Mouse (Mus musculus) heart, embryonic 10.5 days (tissue): ENCODE data around the gene Unc45b. TPM values are rescaled to one million over a fixed set of nuclear protein-coding genes. Genes with fewer than 3 reads are reported as not detected.
"Not testable (repeated sequence)": the region's sequence is repeated elsewhere in the genome, so short reads cannot be mapped to it uniquely, and the experiment has no call there.

Experiments used
- DNase-seq: peaks from one replicate; pipeline ENCODE4 v3.0.0-alpha.2; 2017; ENCODE audit warnings: low spot score
- H3K27ac ChIP-seq: fragments of 300-500 bp; sonication (generic); 2 replicates; pipeline ENCODE4 v1.5.1; 2016; ENCODE audit warnings: mild to moderate bottlenecking
- H3K27me3 ChIP-seq: fragments of 300-500 bp; sonication (generic); 2 replicates; pipeline ENCODE4 v1.6.1; 2016; ENCODE audit warnings: mild to moderate bottlenecking; ENCODE audit not compliant: poor library complexity, insufficient read depth, severe bottlenecking
- H3K36me3 ChIP-seq: fragments of 300-500 bp; sonication (generic); 2 replicates; pipeline ENCODE4 v1.6.1; 2016; ENCODE audit warnings: mild to moderate bottlenecking, moderate library complexity
- H3K4me1 ChIP-seq: fragments of 300-500 bp; sonication (generic); 2 replicates; pipeline ENCODE4 v1.6.1; 2016; ENCODE audit warnings: mild to moderate bottlenecking
- H3K4me3 ChIP-seq: fragments of 300-500 bp; sonication (generic); 2 replicates; pipeline ENCODE4 v1.5.1; 2016; ENCODE audit warnings: mild to moderate bottlenecking, moderate library complexity
- H3K9me3 ChIP-seq: fragments of 300-500 bp; sonication (generic); 2 replicates; pipeline ENCODE4 v1.6.1; 2016; ENCODE audit warnings: mild to moderate bottlenecking, moderate library complexity
- WGBS: fragments of 180-500 bp; shearing (Covaris S2); methylation state at CpG from one replicate; pipeline ENCODE4 v1.1.7; 2016; 5-methylcytosine and 5-hydroxymethylcytosine counted together
- polyA plus RNA-seq: library from polyadenylated mRNA; unstranded; fragments of >200 nt; fragmentation: Nextera tagmentation; extraction: Ambion mirVana; gene quantifications from 2 replicates; pipeline ENCODE4 v1.2.1, GENCODE M21; 2016

The Unc45b gene
- polyA plus RNA-seq, 1 experiment from 2014 or later, result 185 TPM

DNA sequence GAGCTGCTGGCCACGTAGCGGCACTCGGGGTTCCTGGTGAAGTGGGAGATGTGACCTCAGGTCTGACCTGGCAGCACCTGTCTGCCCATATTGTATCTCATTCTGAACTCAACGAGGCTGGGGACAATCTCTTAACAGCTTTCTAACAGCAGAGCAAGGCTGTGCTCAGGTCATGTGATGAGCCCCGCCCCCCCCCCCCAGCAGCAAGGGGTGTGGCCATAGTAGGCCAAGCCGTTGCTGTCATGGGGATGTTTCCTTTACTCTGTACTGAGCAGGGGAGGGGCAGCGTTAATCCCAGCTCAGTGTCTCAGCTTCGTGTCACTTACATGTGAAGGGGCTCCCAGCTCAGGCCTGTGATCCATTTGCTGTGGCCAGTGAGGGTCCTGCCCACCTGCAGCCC lies 5.4 kb upstream of the Unc45b start:
- Histone ChIP-seq H3K9me3 (no peaks in the 10 kb centered on the region), H3K4me1 (peaks cover 27% of the 10 kb centered on the region), H3K27me3 (no peaks in the 10 kb centered on the region), H3K4me3 (no peak overlapping the region), H3K36me3 (peaks cover 70% of the 10 kb centered on the region), H3K27ac (no peak overlapping the region)
- no peak for DNase-seq
- WGBS, result 64% methylated on average over 8 of the region's 8 CpGs

DNA sequence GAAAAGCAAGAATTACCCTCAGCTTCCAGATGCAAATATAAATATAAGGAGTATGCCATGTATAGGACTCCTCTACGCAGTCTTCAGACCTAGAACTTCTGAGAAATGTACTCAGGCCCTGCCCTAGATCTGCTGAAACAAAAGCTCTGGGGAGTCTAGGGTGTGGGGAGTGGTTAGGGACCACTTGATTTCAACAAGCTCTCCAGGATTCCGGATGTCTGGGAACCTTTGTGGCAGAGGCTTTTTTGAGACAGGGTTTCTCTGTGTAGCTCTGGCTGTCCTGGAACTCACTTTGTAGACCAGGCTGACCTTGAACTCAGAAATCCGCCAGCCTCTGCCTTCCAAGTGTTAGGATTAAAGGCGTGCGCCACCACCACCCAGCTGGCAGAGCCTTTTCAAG lies 4.5 kb upstream of the Unc45b start:
- Histone ChIP-seq H3K27ac (no peak overlapping the region), H3K9me3 (no peaks in the 10 kb centered on the region), H3K27me3 (no peaks in the 10 kb centered on the region), H3K4me3 (no peak overlapping the region), H3K4me1 (peaks cover 35% of the 10 kb centered on the region), H3K36me3 (peaks cover 62% of the 10 kb centered on the region)
- WGBS, result 90% methylated on average over 5 of the region's 5 CpGs
- DNase-seq, result no peak

DNA sequence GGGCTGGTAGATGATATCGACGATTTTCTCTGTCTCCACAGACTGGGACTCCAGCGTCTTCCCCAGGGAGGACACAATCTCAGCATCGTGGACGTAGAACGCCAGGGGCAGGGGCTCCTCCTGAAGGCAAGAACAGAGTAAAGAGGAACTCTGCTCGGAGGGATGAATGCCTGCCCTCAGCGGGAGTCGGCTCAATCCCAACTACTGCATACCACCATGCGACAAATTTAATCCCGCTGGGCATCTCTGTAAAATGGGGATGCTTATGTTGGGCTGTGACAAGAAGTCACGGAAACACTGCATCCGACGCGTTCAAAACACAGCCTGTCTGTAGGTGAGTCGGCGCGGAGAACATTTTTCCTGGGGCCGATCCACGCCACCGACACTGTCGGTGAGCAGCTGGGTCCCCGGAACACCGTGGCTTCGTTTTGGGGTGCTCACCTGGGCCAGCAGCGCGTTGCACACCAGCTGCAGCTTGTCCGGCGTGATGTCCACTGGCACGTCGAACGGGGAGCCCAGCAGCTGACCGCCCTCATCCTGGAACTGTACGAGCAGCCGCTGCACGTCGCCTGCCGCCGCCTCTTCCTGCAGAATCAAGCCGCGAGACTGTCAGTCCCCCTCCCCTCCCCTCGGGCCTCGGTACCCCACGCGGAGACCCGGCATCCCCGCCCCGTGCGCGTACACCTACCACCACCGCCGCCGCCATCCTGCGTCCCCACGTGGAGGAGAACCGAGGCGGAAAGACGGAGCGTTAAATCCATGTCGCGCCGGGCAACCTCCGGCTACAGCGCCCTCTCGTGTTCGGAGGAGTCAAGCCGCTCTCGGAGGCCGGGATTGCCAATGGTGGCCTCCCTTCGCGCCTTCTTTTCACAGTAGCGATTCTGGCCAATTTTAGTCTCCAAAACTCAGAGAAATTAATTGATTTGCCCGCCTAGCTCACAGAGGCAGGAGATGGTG lies 2.4 kb upstream of the Unc45b start, which contains the start of gene Nle1:
Gene Nle1, minus strand, starts transcription at position 761 of the 957 bp plus-strand sequence.
- WGBS, result 1% methylated on average over 73 of the region's 73 CpGs
- H3K4me1 ChIP-seq, result peaks cover 48% of the 10 kb centered on the region
- no peaks in the 10 kb centered on the region for H3K9me3 ChIP-seq
- DNase-seq, result peak; percentile 94
- H3K27ac ChIP-seq, result peak within 1 kb of the TSS; percentile 88
- H3K36me3 ChIP-seq, result peaks cover 41% of the 10 kb centered on the region
- no peaks in the 10 kb centered on the region for H3K27me3 ChIP-seq
- H3K4me3 ChIP-seq, result peak within 1 kb of the TSS; percentile 85

DNA sequence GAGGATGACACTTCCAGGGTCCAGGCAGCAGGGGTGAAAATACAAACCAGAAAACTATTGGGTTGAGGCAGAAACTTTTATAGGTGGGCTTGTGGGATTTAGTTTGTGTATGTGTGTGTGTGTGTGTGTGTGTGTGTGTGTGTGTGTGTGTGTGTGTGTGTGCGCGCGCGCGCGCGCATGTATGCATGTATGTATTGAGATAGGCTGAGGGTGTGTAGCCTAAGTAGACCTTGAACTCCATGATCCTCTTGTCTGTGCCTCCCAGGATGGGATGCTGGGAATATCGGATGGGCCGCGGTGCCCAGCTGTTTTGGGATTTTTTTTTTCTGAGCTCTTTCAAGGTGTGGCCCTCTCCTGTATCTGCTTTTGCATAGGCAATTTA lies 1.8 kb upstream of the Unc45b start:
- 53% methylated on average over 5 of the region's 10 CpGs for WGBS
- no peaks in the 10 kb centered on the region for H3K27me3 ChIP-seq
- H3K36me3 ChIP-seq, result peaks cover 39% of the 10 kb centered on the region
- no peak for DNase-seq
- no peaks in the 10 kb centered on the region for H3K9me3 ChIP-seq
- peaks cover 53% of the 10 kb centered on the region for H3K4me1 ChIP-seq
- H3K27ac ChIP-seq, result peak overlapping the region; percentile 88
- H3K4me3 ChIP-seq, result peak overlapping the region; percentile 85

- DNase-seq, result peak; percentile 94
- Histone ChIP-seq H3K4me1 (peaks cover 64% of the 10 kb centered on the region), H3K9me3 (no peaks in the 10 kb centered on the region), H3K27me3 (no peaks in the 10 kb centered on the region), H3K36me3 (peaks cover 31% of the 10 kb centered on the region), H3K27ac (peak overlapping the region; percentile 94), H3K4me3 (peak overlapping the region; percentile 64)
- WGBS, result 22% methylated on average over 11 of the region's 11 CpGs
Observed at GRCm38 (mm10) chr11:82910679-82911389, 484 bp downstream of the Unc45b start.

GRCm38 (mm10) chr11:82914711-82915352 lies 4.5 kb downstream of the Unc45b start:
- H3K4me1 ChIP-seq, result peaks cover 45% of the 10 kb centered on the region
- H3K27ac ChIP-seq, result 0 out of 2 replicates have a peak overlapping the region, but pooled peaks have one; percentile 16
- H3K4me3 ChIP-seq, result peak overlapping the region; percentile 33
- 8% methylated on average over 16 of the region's 16 CpGs for WGBS
- no peaks in the 10 kb centered on the region for H3K27me3 ChIP-seq
- H3K36me3 ChIP-seq, result peaks cover 50% of the 10 kb centered on the region
- no peaks in the 10 kb centered on the region for H3K9me3 ChIP-seq
- DNase-seq, result peak; percentile 89

DNA sequence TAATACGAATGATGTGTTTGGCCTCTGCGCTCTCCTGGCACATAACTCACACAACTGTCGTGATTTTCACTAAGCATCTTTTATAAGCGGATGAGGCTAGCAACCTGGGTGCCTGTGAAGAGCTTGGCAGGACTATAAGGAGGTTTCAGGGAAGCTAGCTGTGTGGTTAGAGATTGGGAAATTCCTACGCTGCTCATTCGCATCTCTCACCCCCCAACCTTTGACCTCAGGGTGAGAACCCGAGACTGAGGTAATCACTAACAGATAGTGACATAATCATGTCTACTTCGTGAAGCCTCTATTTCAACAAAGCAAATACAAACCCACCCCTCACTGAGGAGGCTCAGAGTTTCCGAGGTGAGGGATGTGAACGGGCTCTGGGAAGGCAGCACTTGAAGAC lies 10.4 kb downstream of the Unc45b start:
- H3K27ac ChIP-seq, result no peak overlapping the region
- H3K27me3 ChIP-seq, result 0 out of 2 replicates have a peak, but pooled peaks cover 5% of the 10 kb centered on the region
- H3K36me3 ChIP-seq, result peaks cover 87% of the 10 kb centered on the region
- no peaks in the 10 kb centered on the region for H3K9me3 ChIP-seq
- peaks cover 13% of the 10 kb centered on the region for H3K4me1 ChIP-seq
- WGBS, result 55% methylated on average over 10 of the region's 10 CpGs
- no peak for DNase-seq
- H3K4me3 ChIP-seq, result no peak overlapping the region

DNA sequence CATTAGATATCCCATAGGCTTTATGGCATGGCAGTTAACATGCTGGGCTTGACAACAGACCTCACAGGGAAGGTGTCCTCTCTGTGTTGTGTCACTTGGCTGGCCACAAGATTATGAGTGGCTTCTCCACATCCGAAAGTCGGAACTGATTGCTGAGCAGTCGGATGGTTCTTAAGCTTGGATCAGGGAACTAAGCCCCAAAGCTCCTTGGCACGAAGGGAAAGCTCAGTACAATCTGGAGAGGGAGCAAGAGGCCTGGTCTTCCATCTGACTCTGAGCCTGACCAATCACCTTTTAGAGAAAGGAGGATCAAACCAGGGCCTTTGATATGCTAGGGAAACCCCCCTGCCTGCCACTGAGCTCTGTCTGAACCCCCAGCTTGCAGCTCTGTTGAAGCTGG lies 11.3 kb downstream of the Unc45b start:
- H3K36me3 ChIP-seq, result peaks cover 89% of the 10 kb centered on the region
- DNase-seq, result no peak
- H3K27ac ChIP-seq, result no peak overlapping the region
- H3K4me1 ChIP-seq, result peaks cover 14% of the 10 kb centered on the region
- no peak overlapping the region for H3K4me3 ChIP-seq
- H3K27me3 ChIP-seq, result 0 out of 2 replicates have a peak, but pooled peaks cover 5% of the 10 kb centered on the region
- WGBS, result 70% methylated on average over 4 of the region's 4 CpGs
- no peaks in the 10 kb centered on the region for H3K9me3 ChIP-seq

- H3K27ac ChIP-seq, H3K9me3 ChIP-seq, H3K4me3 ChIP-seq, DNase-seq: not testable (repeated sequence)
- WGBS, result 87% methylated on average over 6 of the region's 6 CpGs
- Histone ChIP-seq H3K4me1 (peaks cover 18% of the 10 kb centered on the region), H3K27me3 (peaks cover 18% of the 10 kb centered on the region), H3K36me3 (peaks cover 92% of the 10 kb centered on the region)
Observed at GRCm38 (mm10) chr11:82923910-82924309, 13.6 kb downstream of the Unc45b start.

GRCm38 (mm10) chr11:82928897-82929632 lies 18.7 kb downstream of the Unc45b start:
- peaks cover 23% of the 10 kb centered on the region for H3K4me1 ChIP-seq
- WGBS, result 34% methylated on average over 20 of the region's 20 CpGs
- H3K36me3 ChIP-seq, result peaks cover 85% of the 10 kb centered on the region
- DNase-seq, result no peak
- H3K27me3 ChIP-seq, result peaks cover 40% of the 10 kb centered on the region
- no peak overlapping the region for H3K4me3 ChIP-seq
- H3K9me3 ChIP-seq, result no peaks in the 10 kb centered on the region
- H3K27ac ChIP-seq, result no peak overlapping the region

GRCm38 (mm10) chr11:82929633-82929950 lies 19.2 kb downstream of the Unc45b start:
- Histone ChIP-seq H3K27ac (no peak overlapping the region), H3K4me1 (peaks cover 23% of the 10 kb centered on the region), H3K9me3 (no peaks in the 10 kb centered on the region), H3K36me3 (peaks cover 86% of the 10 kb centered on the region), H3K4me3 (peak overlapping the region; percentile 59; the same call in 1 of the 2 replicates), H3K27me3 (peaks cover 45% of the 10 kb centered on the region)
- DNase-seq, result no peak
- WGBS, result 70% methylated on average over 3 of the region's 3 CpGs

GRCm38 (mm10) chr11:82930391-82930955 lies 20.1 kb downstream of the Unc45b start:
- Histone ChIP-seq H3K27ac (peak overlapping the region; percentile 38; the same call in 1 of the 2 replicates), H3K4me3 (peak overlapping the region; percentile 59), H3K4me1 (peaks cover 17% of the 10 kb centered on the region; the same call in 1 of the 2 replicates), H3K36me3 (peaks cover 84% of the 10 kb centered on the region), H3K27me3 (peaks cover 52% of the 10 kb centered on the region)
- WGBS, result 4% methylated on average over 84 of the region's 85 CpGs
- DNase-seq, H3K9me3 ChIP-seq: not testable (repeated sequence)
